Mouse (Mus musculus): Measurements from ENCODE around the gene Clic5. TPM values are rescaled to one million over a fixed set of nuclear protein-coding genes. Genes with fewer than 3 reads are reported as not detected.

The Clic5 gene
- polyA plus RNA-seq, 1 experiment from 2014 or later: 0.28 TPM

GRCm38 (mm10) chr17:44328147-44328482 lies 139.7 kb downstream of the Clic5 start:
- no peak for DNase-seq
- Histone ChIP-seq H3K27ac (ENCODE audit: low read depth) (no peak overlapping the region), H3K4me3 (ENCODE audit: low read depth, low read length) (no peak overlapping the region), H3K9me3 (ENCODE audit: low read length) (no peaks in the 10 kb centered on the region), H3K9ac (replicated peaks) (no peak overlapping the region), H3K4me2 (ENCODE audit: low read depth, low read length) (no peak overlapping the region), H3K36me3 (replicated peaks; ENCODE audit: insufficient read depth, low read length) (no peaks in the 10 kb centered on the region), H3K27me3 (ENCODE audit: insufficient read depth, low read length) (no peaks in the 10 kb centered on the region), H3K4me1 (ENCODE audit: insufficient read depth) (no peaks in the 10 kb centered on the region)
- no peak for TF ChIP-seq CTCF (IDR thresholded peaks at IDR 0.05; ENCODE audit: low read depth)
- no peak for TF ChIP-seq EP300 (IDR thresholded peaks at IDR 0.05; ENCODE audit: low read depth)
- 81% methylated on average over 5 of the region's 5 CpGs for WGBS (ENCODE audit: insufficient replicate concordance)
- ATAC-seq: no peak

Other genes with a start within 250 kb of the Clic5 start
- gene Enpp5, start 109.8 kb upstream of the Clic5 start, polyA plus RNA-seq (2015; fragmentation: Nextera tagmentation; extraction: Ambion mirVana): 7.0 and 7.7 TPM in 2 replicates
- gene Enpp4, start 82.8 kb upstream of the Clic5 start, polyA plus RNA-seq (2015; fragmentation: Nextera tagmentation; extraction: Ambion mirVana): 5.5 and 5.8 TPM in 2 replicates

Measured in liver, postnatal 0 days (tissue).